Mouse (Mus musculus) kidney, postnatal 0 days (tissue): ENCODE measurements around the gene Ogfod1. TPM values are rescaled to one million over a fixed set of nuclear protein-coding genes. Genes with fewer than 3 reads are reported as not detected.
A peak's percentile ranks its signal among the peaks of the same experiment; 100 is the strongest.

Source experiments
- ATAC-seq: fragments of 200-750 bp; cut with Nextera tagmentation; replicated peaks from 2 replicates; pipeline ENCODE4 v1.8.0; 2017; ENCODE audit warnings: low read depth, moderate number of reproducible peaks, moderate TSS enrichment, moderate library complexity; ENCODE audit not compliant: low FRiP score
- DNase-seq: peaks from one replicate; pipeline ENCODE4 v3.0.0-alpha.2; 2016; ENCODE audit warnings: low spot score
- H3K27ac ChIP-seq: fragments of 300-500 bp; sonication (generic); 2 replicates; pipeline ENCODE4 v1.5.1; 2014; ENCODE audit warnings: mild to moderate bottlenecking
- H3K27me3 ChIP-seq: fragments of 300-500 bp; sonication (generic); 2 replicates; pipeline ENCODE4 v1.6.1; 2014; ENCODE audit warnings: low read length, mixed read lengths; ENCODE audit not compliant: insufficient read depth
- H3K36me3 ChIP-seq: fragments of 300-500 bp; sonication (generic); 2 replicates; pipeline ENCODE4 v1.6.1; 2014; ENCODE audit warnings: low read length, mixed read lengths; ENCODE audit not compliant: insufficient read depth
- H3K4me1 ChIP-seq: fragments of 300-500 bp; sonication (generic); replicated peaks from 2 replicates; pipeline ENCODE4 v1.6.1; 2014; ENCODE audit warnings: antibody characterized with exemption, low read length, mixed read lengths; ENCODE audit not compliant: insufficient read depth
- H3K4me2 ChIP-seq: fragments of 300-500 bp; sonication (generic); 2 replicates; pipeline ENCODE4 v1.6.1; 2014; ENCODE audit warnings: mild to moderate bottlenecking, low read length, moderate library complexity, mixed read lengths
- H3K4me3 ChIP-seq: fragments of 300-500 bp; sonication (generic); replicated peaks from 2 replicates; pipeline ENCODE4 v1.5.1; 2014; ENCODE audit warnings: low read depth, low read length
- H3K9ac ChIP-seq: fragments of 300-500 bp; sonication (generic); 2 replicates; pipeline ENCODE4 v1.6.1; 2014; ENCODE audit warnings: low read depth, low read length
- H3K9me3 ChIP-seq: fragments of 300-500 bp; sonication (generic); replicated peaks from 2 replicates; pipeline ENCODE4 v1.6.1; 2016; ENCODE audit warnings: low read length, inconsistent platforms, mixed read lengths
- CTCF ChIP-seq: IDR thresholded peaks from 2 replicates; pipeline ENCODE4 v1.5.1; 2016; ENCODE audit warnings: antibody characterized with exemption, low read depth, mild to moderate bottlenecking, moderate library complexity
- WGBS: fragments of 180-500 bp; shearing (Covaris S2); extraction: QIAGEN DNeasy Blood & Tissue Kit; methylation state at CpG from one replicate; pipeline ENCODE4 v1.1.7; 2014; 5-methylcytosine and 5-hydroxymethylcytosine counted together
- polyA plus RNA-seq: library from polyadenylated mRNA; unstranded; fragments of >200 nt; fragmentation: Nextera tagmentation; extraction: Ambion mirVana; gene quantifications from 2 replicates; pipeline ENCODE4 v1.2.1, GENCODE M21; 2015

The Ogfod1 gene
- polyA plus RNA-seq, 1 experiment from 2014 or later, result 5.8 TPM

GRCm38 (mm10) chr8:94109396-94109795 lies 72.4 kb downstream of the Ogfod1 start:
- H3K27me3 ChIP-seq, result no peaks in the 10 kb centered on the region
- DNase-seq (no peak), ATAC-seq (no peak)
- H3K36me3 ChIP-seq, result no peaks in the 10 kb centered on the region
- no peak for TF ChIP-seq CTCF
- H3K27ac ChIP-seq, result no peak overlapping the region
- no peak overlapping the region for H3K4me3 ChIP-seq
- no peaks in the 10 kb centered on the region for H3K9me3 ChIP-seq
- WGBS, result 81% methylated on average over 6 of the region's 6 CpGs
- no peak overlapping the region for H3K9ac ChIP-seq
- no peaks in the 10 kb centered on the region for H3K4me1 ChIP-seq
- H3K4me2 ChIP-seq, result no peak overlapping the region

- H3K9me3 ChIP-seq, result no peaks in the 10 kb centered on the region
- WGBS, result 78% methylated on average over 5 of the region's 5 CpGs
These were observed 72.8 kb downstream of the Ogfod1 start for GRCm38 (mm10) chr8:94109835-94110234.

GRCm38 (mm10) chr8:94110526-94111177 lies 73.7 kb downstream of the Ogfod1 start:
- Histone ChIP-seq H3K4me1 (no peaks in the 10 kb centered on the region), H3K27ac (no peak overlapping the region), H3K4me3 (no peak overlapping the region), H3K36me3 (no peaks in the 10 kb centered on the region), H3K4me2 (no peak overlapping the region), H3K27me3 (no peaks in the 10 kb centered on the region), H3K9ac (no peak overlapping the region), H3K9me3 (no peaks in the 10 kb centered on the region)
- TF ChIP-seq CTCF, result no peak
- WGBS, result 64% methylated on average over 6 of the region's 6 CpGs
- no peak for ATAC-seq
- DNase-seq, result no peak

More at GRCm38 (mm10) chr8:94109835-94110234, 72.8 kb downstream of the Ogfod1 start:
- Histone ChIP-seq H3K9ac (no peak overlapping the region), H3K4me1 (no peaks in the 10 kb centered on the region), H3K36me3 (no peaks in the 10 kb centered on the region), H3K4me3 (no peak overlapping the region), H3K4me2 (no peak overlapping the region), H3K27me3 (no peaks in the 10 kb centered on the region), H3K27ac (no peak overlapping the region)
- no peak for DNase-seq
- ATAC-seq, result no peak
- TF ChIP-seq CTCF, result peak; percentile 34; the same call in 1 of the 2 replicates

GRCm38 (mm10) chr8:94113435-94113834 lies 76.4 kb downstream of the Ogfod1 start:
- no peaks in the 10 kb centered on the region for H3K4me1 ChIP-seq
- H3K36me3 ChIP-seq, result no peaks in the 10 kb centered on the region
- H3K4me3 ChIP-seq, result no peak overlapping the region
- no peak overlapping the region for H3K4me2 ChIP-seq
- ATAC-seq, result no peak
- no peak overlapping the region for H3K27ac ChIP-seq
- 73% methylated on average over 1 of the region's 1 CpGs for WGBS
- H3K9me3 ChIP-seq, result no peaks in the 10 kb centered on the region
- H3K27me3 ChIP-seq, result no peaks in the 10 kb centered on the region
- DNase-seq, result no peak
- TF ChIP-seq CTCF, result no peak
- no peak overlapping the region for H3K9ac ChIP-seq

GRCm38 (mm10) chr8:94113972-94114371 lies 77.0 kb downstream of the Ogfod1 start:
- TF ChIP-seq CTCF, result no peak
- H3K36me3 ChIP-seq, result no peaks in the 10 kb centered on the region
- DNase-seq, result no peak
- no peak overlapping the region for H3K4me3 ChIP-seq
- H3K4me2 ChIP-seq, result no peak overlapping the region
- no peak overlapping the region for H3K27ac ChIP-seq
- no peaks in the 10 kb centered on the region for H3K9me3 ChIP-seq
- H3K4me1 ChIP-seq, result no peaks in the 10 kb centered on the region
- no peak overlapping the region for H3K9ac ChIP-seq
- ATAC-seq, result no peak
- H3K27me3 ChIP-seq, result no peaks in the 10 kb centered on the region
- 91% methylated on average over 2 of the region's 2 CpGs for WGBS

Other genes with a start within 250 kb of the Ogfod1 start
- gene Gnao1, start 227.2 kb upstream of the Ogfod1 start, polyA plus RNA-seq, result 1.6 and 1.7 TPM in 2 replicates
- 65.8 and 71.7 TPM in 2 replicates for gene Amfr, start 24.4 kb upstream of the Ogfod1 start, polyA plus RNA-seq
- 106 TPM in 2 replicates for gene Nudt21, start 167 bp upstream of the Ogfod1 start, polyA plus RNA-seq
- 14.2 and 15.7 TPM in 2 replicates for gene Bbs2, start 61.7 kb downstream of the Ogfod1 start, polyA plus RNA-seq
- gene Mt4, start 100.0 kb downstream of the Ogfod1 start, polyA plus RNA-seq, result not detected in 2 replicates
- 2.2 and 2.7 TPM in 2 replicates for gene Mt3, start 115.4 kb downstream of the Ogfod1 start, polyA plus RNA-seq
- gene Mt2, start 135.5 kb downstream of the Ogfod1 start, polyA plus RNA-seq, result 98.3 and 113 TPM in 2 replicates
- gene Mt1, start 141.9 kb downstream of the Ogfod1 start, polyA plus RNA-seq, result 499 and 556 TPM in 2 replicates
- 45.0 and 53.6 TPM in 2 replicates for gene Nup93, start 177.4 kb downstream of the Ogfod1 start, polyA plus RNA-seq